Mouse (Mus musculus) kidney, adult 2 months (tissue): ENCODE measurements around the gene Cog2.

Experiments
- CTCF ChIP-seq: fragments of 200-500 bp; conservative IDR thresholded peaks from 2 replicates; pipeline ENCODE4 v1.5.1; 2011; ENCODE audit warnings: low read depth, mild to moderate bottlenecking, control low read depth, low read length, moderate library complexity, mixed read lengths; ENCODE audit not compliant: insufficient read depth, insufficient read length
- POLR2A ChIP-seq: fragments of 200-500 bp; IDR thresholded peaks from one replicate; pipeline ENCODE4 v1.6.1; 2011; ENCODE audit warnings: low read depth, low read length, control low read depth

DNA sequence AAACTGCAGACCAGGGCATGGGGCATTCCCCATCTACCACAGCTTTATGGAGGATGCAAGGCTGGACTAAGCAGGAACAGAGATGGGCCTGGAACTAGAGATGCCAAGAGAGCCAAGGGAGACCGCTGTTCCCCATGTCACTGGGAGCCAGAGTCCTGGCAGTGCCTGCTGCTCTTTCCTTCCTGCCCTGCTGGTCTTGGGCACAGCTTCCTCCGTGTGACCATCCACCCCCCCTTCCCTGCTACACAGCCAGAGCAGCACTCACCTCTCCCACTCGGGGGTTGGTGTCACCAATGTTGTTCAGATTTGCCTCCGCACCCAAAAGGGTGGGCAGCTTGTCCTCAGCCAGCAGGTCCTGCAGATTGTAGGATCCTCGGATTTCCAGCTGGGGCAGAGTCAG, 36.9 kb downstream of the Cog2 start:
- TF ChIP-seq POLR2A (no peak), CTCF (no peak)
